Mouse (Mus musculus) forebrain, embryonic 15.5 days (tissue): ENCODE measurements around the gene Adprm. TPM values are rescaled to one million over a fixed set of nuclear protein-coding genes. Genes with fewer than 3 reads are reported as not detected.

ENCODE experiments used
- ATAC-seq: fragments of 200-750 bp; cut with Nextera tagmentation; replicated peaks from 2 replicates; pipeline ENCODE4 v1.8.0; 2017; ENCODE audit warnings: mild to moderate bottlenecking, moderate TSS enrichment, moderate library complexity
- H3K27ac ChIP-seq: fragments of 300-500 bp; sonication (generic); replicated peaks from 2 replicates; pipeline ENCODE4 v1.5.1; 2015; ENCODE audit warnings: mild to moderate bottlenecking, inconsistent platforms
- H3K27me3 ChIP-seq: fragments of 300-500 bp; sonication (generic); 2 replicates; pipeline ENCODE4 v1.6.1; 2015; ENCODE audit warnings: inconsistent platforms
- H3K36me3 ChIP-seq: fragments of 300-500 bp; sonication (generic); 2 replicates; pipeline ENCODE4 v1.6.1; 2015; ENCODE audit warnings: mild to moderate bottlenecking, inconsistent platforms
- H3K4me1 ChIP-seq: fragments of 300-500 bp; sonication (generic); 2 replicates; pipeline ENCODE4 v1.6.1; 2015; ENCODE audit warnings: inconsistent platforms
- H3K4me2 ChIP-seq: fragments of 300-500 bp; sonication (generic); replicated peaks from 2 replicates; pipeline ENCODE4 v1.6.1; 2015; ENCODE audit warnings: mild to moderate bottlenecking, inconsistent platforms
- H3K4me3 ChIP-seq: fragments of 300-500 bp; sonication (generic); 2 replicates; pipeline ENCODE4 v1.5.1; 2015; ENCODE audit warnings: mild to moderate bottlenecking, inconsistent platforms
- H3K9ac ChIP-seq: fragments of 300-500 bp; sonication (generic); replicated peaks from 2 replicates; pipeline ENCODE4 v1.6.1; 2015; ENCODE audit warnings: mild to moderate bottlenecking, inconsistent platforms
- H3K9me3 ChIP-seq: fragments of 300-500 bp; sonication (generic); 2 replicates; pipeline ENCODE4 v1.6.1; 2016; ENCODE audit warnings: inconsistent platforms
- WGBS: fragments of 180-500 bp; shearing (Covaris S2); methylation state at CpG from one replicate; pipeline ENCODE4 v1.1.7; 2015; ENCODE audit warnings: mixed read lengths; 5-methylcytosine and 5-hydroxymethylcytosine counted together
- polyA plus RNA-seq: library from polyadenylated mRNA; unstranded; fragments of >200 nt; fragmentation: Nextera tagmentation; extraction: Ambion mirVana; gene quantifications from 2 replicates; pipeline ENCODE4 v1.2.1, GENCODE M21; 2015

Gene Adprm
- polyA plus RNA-seq, 1 experiment from 2014 or later, result 34.2 TPM

- ATAC-seq, result no peak
- no peak overlapping the region for H3K27ac ChIP-seq
- WGBS, result 33% methylated on average over 3 of the region's 3 CpGs
Observed at GRCm38 (mm10) chr11:67075036-67075435, 22.6 kb upstream of the Adprm start.

GRCm38 (mm10) chr11:67072615-67073130 lies 20.3 kb upstream of the Adprm start:
- Histone ChIP-seq H3K9me3 (no peaks in the 10 kb centered on the region), H3K9ac (no peak overlapping the region), H3K4me2 (no peak overlapping the region), H3K4me3 (no peak overlapping the region), H3K36me3 (0 out of 2 replicates have a peak, but pooled peaks cover 2% of the 10 kb centered on the region), H3K4me1 (0 out of 2 replicates have a peak, but pooled peaks cover 3% of the 10 kb centered on the region), H3K27ac (no peak overlapping the region), H3K27me3 (no peaks in the 10 kb centered on the region)
- ATAC-seq, result no peak
- 77% methylated on average over 15 of the region's 15 CpGs for WGBS

More at GRCm38 (mm10) chr11:67075036-67075435, 22.6 kb upstream of the Adprm start:
- Histone ChIP-seq H3K4me1 (0 out of 2 replicates have a peak, but pooled peaks cover 3% of the 10 kb centered on the region), H3K27me3 (no peaks in the 10 kb centered on the region), H3K9ac (no peak overlapping the region), H3K9me3 (no peaks in the 10 kb centered on the region), H3K36me3 (no peaks in the 10 kb centered on the region), H3K4me2 (no peak overlapping the region), H3K4me3 (no peak overlapping the region)

- H3K4me2 ChIP-seq, result no peak overlapping the region
- WGBS, result 90% methylated on average over 3 of the region's 3 CpGs
- H3K9ac ChIP-seq, result no peak overlapping the region
- no peaks in the 10 kb centered on the region for H3K9me3 ChIP-seq
- H3K4me1 ChIP-seq, result no peaks in the 10 kb centered on the region
- no peak for ATAC-seq
- H3K4me3 ChIP-seq, result no peak overlapping the region
- H3K36me3 ChIP-seq, result peaks cover 40% of the 10 kb centered on the region
- no peaks in the 10 kb centered on the region for H3K27me3 ChIP-seq
- H3K27ac ChIP-seq, result no peak overlapping the region
Observed at GRCm38 (mm10) chr11:67067741-67068140, 15.3 kb upstream of the Adprm start.

GRCm38 (mm10) chr11:67062726-67063125 lies 10.3 kb upstream of the Adprm start:
- ATAC-seq, result no peak
- WGBS, result 94% methylated on average over 3 of the region's 3 CpGs
- no peak overlapping the region for H3K9ac ChIP-seq
- no peak overlapping the region for H3K27ac ChIP-seq
- H3K36me3 ChIP-seq, result peaks cover 80% of the 10 kb centered on the region
- H3K27me3 ChIP-seq, result no peaks in the 10 kb centered on the region
- H3K4me2 ChIP-seq, result no peak overlapping the region
- no peaks in the 10 kb centered on the region for H3K9me3 ChIP-seq
- no peaks in the 10 kb centered on the region for H3K4me1 ChIP-seq
- H3K4me3 ChIP-seq, result no peak overlapping the region

- 92% methylated on average over 2 of the region's 2 CpGs for WGBS
- Histone ChIP-seq H3K4me2 (no peak overlapping the region), H3K4me1 (no peaks in the 10 kb centered on the region), H3K27me3 (no peaks in the 10 kb centered on the region), H3K9ac (no peak overlapping the region), H3K27ac (no peak overlapping the region), H3K36me3 (peaks cover 87% of the 10 kb centered on the region), H3K9me3 (no peaks in the 10 kb centered on the region), H3K4me3 (no peak overlapping the region)
- ATAC-seq, result no peak
Observed at GRCm38 (mm10) chr11:67061311-67061710, 8.9 kb upstream of the Adprm start.

- H3K27ac ChIP-seq, result no peak overlapping the region
- H3K27me3 ChIP-seq, result no peaks in the 10 kb centered on the region
- ATAC-seq, result no peak
- peaks cover 26% of the 10 kb centered on the region for H3K4me1 ChIP-seq
- H3K4me3 ChIP-seq, result no peak overlapping the region
- no peak overlapping the region for H3K9ac ChIP-seq
- H3K36me3 ChIP-seq, result peaks cover 46% of the 10 kb centered on the region
- WGBS, result 91% methylated on average over 8 of the region's 8 CpGs
- no peak overlapping the region for H3K4me2 ChIP-seq
- H3K9me3 ChIP-seq, result no peaks in the 10 kb centered on the region
Observed at GRCm38 (mm10) chr11:67054754-67055365, 2.5 kb upstream of the Adprm start.

- no peaks in the 10 kb centered on the region for H3K27me3 ChIP-seq
- H3K4me1 ChIP-seq, result peaks cover 26% of the 10 kb centered on the region
- H3K9me3 ChIP-seq, result no peaks in the 10 kb centered on the region
- ATAC-seq, result peak; percentile 72
- peaks cover 16% of the 10 kb centered on the region for H3K36me3 ChIP-seq
- peak overlapping the region; percentile 82 for H3K9ac ChIP-seq
- peak overlapping the region; percentile 96 for H3K4me3 ChIP-seq
- WGBS, result 6% methylated on average over 16 of the region's 16 CpGs
- H3K27ac ChIP-seq, result peak overlapping the region; percentile 84
- H3K4me2 ChIP-seq, result peak overlapping the region; percentile 75
Observed at GRCm38 (mm10) chr11:67051676-67052320, 596 bp downstream of the Adprm start.

- H3K36me3 ChIP-seq, result no peaks in the 10 kb centered on the region
- 95% methylated on average over 3 of the region's 3 CpGs for WGBS
- ATAC-seq, result no peak
- H3K27me3 ChIP-seq, result no peaks in the 10 kb centered on the region
- H3K4me1 ChIP-seq, result peaks cover 26% of the 10 kb centered on the region
- no peak overlapping the region for H3K4me2 ChIP-seq
- no peaks in the 10 kb centered on the region for H3K9me3 ChIP-seq
- H3K4me3 ChIP-seq, result no peak overlapping the region
- H3K27ac ChIP-seq, result no peak overlapping the region
- no peak overlapping the region for H3K9ac ChIP-seq
Observed at GRCm38 (mm10) chr11:67049256-67049655, 3.1 kb downstream of the Adprm start.

GRCm38 (mm10) chr11:67048496-67048895 lies 3.9 kb downstream of the Adprm start:
- Histone ChIP-seq H3K4me2 (no peak overlapping the region), H3K4me1 (peaks cover 19% of the 10 kb centered on the region), H3K27ac (no peak overlapping the region), H3K9me3 (no peaks in the 10 kb centered on the region), H3K27me3 (no peaks in the 10 kb centered on the region), H3K36me3 (no peaks in the 10 kb centered on the region), H3K4me3 (no peak overlapping the region), H3K9ac (no peak overlapping the region)
- WGBS, result 92% methylated on average over 8 of the region's 8 CpGs
- ATAC-seq, result no peak

GRCm38 (mm10) chr11:67047199-67047598 lies 5.2 kb downstream of the Adprm start:
- H3K27ac ChIP-seq, result no peak overlapping the region
- H3K4me2 ChIP-seq, result no peak overlapping the region
- H3K36me3 ChIP-seq, result no peaks in the 10 kb centered on the region
- no peaks in the 10 kb centered on the region for H3K9me3 ChIP-seq
- no peak for ATAC-seq
- 93% methylated on average over 5 of the region's 5 CpGs for WGBS
- H3K27me3 ChIP-seq, result no peaks in the 10 kb centered on the region
- H3K4me1 ChIP-seq, result peaks cover 13% of the 10 kb centered on the region
- H3K4me3 ChIP-seq, result no peak overlapping the region
- no peak overlapping the region for H3K9ac ChIP-seq

GRCm38 (mm10) chr11:67044959-67045358 lies 7.4 kb downstream of the Adprm start:
- no peak overlapping the region for H3K4me3 ChIP-seq
- H3K27me3 ChIP-seq, result no peaks in the 10 kb centered on the region
- no peaks in the 10 kb centered on the region for H3K4me1 ChIP-seq
- H3K27ac ChIP-seq, result no peak overlapping the region
- no peak overlapping the region for H3K4me2 ChIP-seq
- no peak for ATAC-seq
- H3K36me3 ChIP-seq, result peaks cover 18% of the 10 kb centered on the region
- no peaks in the 10 kb centered on the region for H3K9me3 ChIP-seq
- no peak overlapping the region for H3K9ac ChIP-seq
- WGBS, result 91% methylated on average over 6 of the region's 6 CpGs

- H3K27me3 ChIP-seq, result no peaks in the 10 kb centered on the region
- ATAC-seq, result no peak
- peaks cover 35% of the 10 kb centered on the region for H3K36me3 ChIP-seq
- 33% methylated on average over 8 of the region's 8 CpGs for WGBS
- H3K4me3 ChIP-seq, result no peak overlapping the region
- no peak overlapping the region for H3K4me2 ChIP-seq
- no peak overlapping the region for H3K9ac ChIP-seq
- H3K27ac ChIP-seq, result no peak overlapping the region
- H3K4me1 ChIP-seq, result no peaks in the 10 kb centered on the region
- no peaks in the 10 kb centered on the region for H3K9me3 ChIP-seq
Observed at GRCm38 (mm10) chr11:67043007-67043406, 9.4 kb downstream of the Adprm start.
